Mouse (Mus musculus): ENCODE measurements around the gene Rassf6. TPM values are rescaled to one million over a fixed set of nuclear protein-coding genes. Genes with fewer than 3 reads are reported as not detected.

Rassf6 gene
- polyA plus RNA-seq, 1 experiment from 2014 or later = 18.1 TPM

GRCm38 (mm10) chr5:90608906-90609305 is 31.6 kb downstream of the Rassf6 start:
- 41% methylated on average over 11 of the region's 11 CpGs for WGBS
- Histone ChIP-seq H3K4me3 (ENCODE audit: low read length) (no peak overlapping the region), H3K9me3 (ENCODE audit: low read length) (no peaks in the 10 kb centered on the region), H3K27me3 (ENCODE audit: insufficient read depth, low read length) (no peaks in the 10 kb centered on the region), H3K4me1 (ENCODE audit: insufficient read depth, low read length) (no peaks in the 10 kb centered on the region), H3K9ac (replicated peaks; ENCODE audit: low read length) (no peak overlapping the region), H3K27ac (ENCODE audit: low read length) (no peak overlapping the region), H3K4me2 (replicated peaks; ENCODE audit: low read depth, low read length) (no peak overlapping the region), H3K36me3 (ENCODE audit: insufficient read depth, low read length) (no peaks in the 10 kb centered on the region)
- ATAC-seq (ENCODE audit: low FRiP score, low TSS enrichment) = peak; percentile 59; the same call in 1 of the 2 replicates

- no peak overlapping the region for H3K9ac ChIP-seq (replicated peaks; ENCODE audit: low read length)
- no peaks in the 10 kb centered on the region for H3K27me3 ChIP-seq (ENCODE audit: insufficient read depth, low read length)
- peaks cover 3% of the 10 kb centered on the region; the same call in 1 of the 2 replicates for H3K4me1 ChIP-seq (ENCODE audit: insufficient read depth, low read length)
- ATAC-seq (ENCODE audit: low FRiP score, low TSS enrichment) = peak; percentile 69; the same call in 1 of the 2 replicates
- H3K27ac ChIP-seq (ENCODE audit: low read length) = no peak overlapping the region
- H3K9me3 ChIP-seq (ENCODE audit: low read length) = no peaks in the 10 kb centered on the region
- WGBS = 43% methylated on average over 13 of the region's 13 CpGs
- H3K36me3 ChIP-seq (ENCODE audit: insufficient read depth, low read length) = no peaks in the 10 kb centered on the region
- peak overlapping the region; percentile 10 for H3K4me2 ChIP-seq (replicated peaks; ENCODE audit: low read depth, low read length)
- no peak overlapping the region for H3K4me3 ChIP-seq (ENCODE audit: low read length)
These were observed 37.0 kb downstream of the Rassf6 start for GRCm38 (mm10) chr5:90603407-90603923.

GRCm38 (mm10) chr5:90601469-90601868 is 39.0 kb downstream of the Rassf6 start:
- ATAC-seq (ENCODE audit: low FRiP score, low TSS enrichment) = no peak
- Histone ChIP-seq H3K9ac (replicated peaks; ENCODE audit: low read length) (no peak overlapping the region), H3K27me3 (ENCODE audit: insufficient read depth, low read length) (no peaks in the 10 kb centered on the region), H3K4me2 (replicated peaks; ENCODE audit: low read depth, low read length) (no peak overlapping the region), H3K9me3 (ENCODE audit: low read length) (no peaks in the 10 kb centered on the region), H3K4me3 (ENCODE audit: low read length) (no peak overlapping the region), H3K4me1 (ENCODE audit: insufficient read depth, low read length) (peaks cover 3% of the 10 kb centered on the region; the same call in 1 of the 2 replicates), H3K27ac (ENCODE audit: low read length) (no peak overlapping the region), H3K36me3 (ENCODE audit: insufficient read depth, low read length) (no peaks in the 10 kb centered on the region)
- WGBS = 14% methylated on average over 6 of the region's 6 CpGs

- Histone ChIP-seq H3K9ac (replicated peaks; ENCODE audit: low read length) (no peak overlapping the region), H3K36me3 (ENCODE audit: insufficient read depth, low read length) (no peaks in the 10 kb centered on the region), H3K4me1 (ENCODE audit: insufficient read depth, low read length) (peaks cover 3% of the 10 kb centered on the region; the same call in 1 of the 2 replicates), H3K9me3 (ENCODE audit: low read length) (no peaks in the 10 kb centered on the region), H3K4me3 (ENCODE audit: low read length) (no peak overlapping the region), H3K4me2 (replicated peaks; ENCODE audit: low read depth, low read length) (no peak overlapping the region), H3K27me3 (ENCODE audit: insufficient read depth, low read length) (no peaks in the 10 kb centered on the region), H3K27ac (ENCODE audit: low read length) (no peak overlapping the region)
- ATAC-seq (ENCODE audit: low FRiP score, low TSS enrichment) = no peak
- 77% methylated on average over 6 of the region's 6 CpGs for WGBS
These were observed 44.3 kb downstream of the Rassf6 start for GRCm38 (mm10) chr5:90596155-90596554.

GRCm38 (mm10) chr5:90594945-90595344 is 45.5 kb downstream of the Rassf6 start:
- Histone ChIP-seq H3K4me3 (ENCODE audit: low read length) (no peak overlapping the region), H3K9me3 (ENCODE audit: low read length) (no peaks in the 10 kb centered on the region), H3K36me3 (ENCODE audit: insufficient read depth, low read length) (no peaks in the 10 kb centered on the region), H3K27ac (ENCODE audit: low read length) (no peak overlapping the region), H3K4me1 (ENCODE audit: insufficient read depth, low read length) (peaks cover 3% of the 10 kb centered on the region; the same call in 1 of the 2 replicates), H3K4me2 (replicated peaks; ENCODE audit: low read depth, low read length) (no peak overlapping the region), H3K9ac (replicated peaks; ENCODE audit: low read length) (no peak overlapping the region), H3K27me3 (ENCODE audit: insufficient read depth, low read length) (no peaks in the 10 kb centered on the region)
- ATAC-seq (ENCODE audit: low FRiP score, low TSS enrichment) = no peak
- 76% methylated on average over 13 of the region's 13 CpGs for WGBS

GRCm38 (mm10) chr5:90591936-90592335 is 48.5 kb downstream of the Rassf6 start:
- Histone ChIP-seq H3K36me3 (ENCODE audit: insufficient read depth, low read length) (no peaks in the 10 kb centered on the region), H3K4me3 (ENCODE audit: low read length) (no peak overlapping the region), H3K9ac (replicated peaks; ENCODE audit: low read length) (no peak overlapping the region), H3K27me3 (ENCODE audit: insufficient read depth, low read length) (no peaks in the 10 kb centered on the region), H3K27ac (ENCODE audit: low read length) (no peak overlapping the region), H3K9me3 (ENCODE audit: low read length) (no peaks in the 10 kb centered on the region), H3K4me2 (replicated peaks; ENCODE audit: low read depth, low read length) (no peak overlapping the region), H3K4me1 (ENCODE audit: insufficient read depth, low read length) (no peaks in the 10 kb centered on the region)
- no peak for ATAC-seq (ENCODE audit: low FRiP score, low TSS enrichment)
- 70% methylated on average over 6 of the region's 6 CpGs for WGBS

- Histone ChIP-seq H3K27me3 (ENCODE audit: insufficient read depth, low read length) (no peaks in the 10 kb centered on the region), H3K36me3 (ENCODE audit: insufficient read depth, low read length) (no peaks in the 10 kb centered on the region), H3K27ac (ENCODE audit: low read length) (no peak overlapping the region), H3K4me2 (replicated peaks; ENCODE audit: low read depth, low read length) (no peak overlapping the region), H3K4me3 (ENCODE audit: low read length) (no peak overlapping the region), H3K4me1 (ENCODE audit: insufficient read depth, low read length) (no peaks in the 10 kb centered on the region), H3K9me3 (ENCODE audit: low read length) (no peaks in the 10 kb centered on the region), H3K9ac (replicated peaks; ENCODE audit: low read length) (no peak overlapping the region)
- 83% methylated on average over 10 of the region's 10 CpGs for WGBS
- no peak for ATAC-seq (ENCODE audit: low FRiP score, low TSS enrichment)
These were observed 49.8 kb downstream of the Rassf6 start for GRCm38 (mm10) chr5:90590676-90591075.

- Histone ChIP-seq H3K4me2 (replicated peaks; ENCODE audit: low read depth, low read length) (peak overlapping the region; percentile 77), H3K4me3 (ENCODE audit: low read length) (peak overlapping the region; percentile 51), H3K27ac (ENCODE audit: low read length) (no peak overlapping the region), H3K9ac (replicated peaks; ENCODE audit: low read length) (peak overlapping the region; percentile 64), H3K4me1 (ENCODE audit: insufficient read depth, low read length) (no peaks in the 10 kb centered on the region), H3K9me3 (ENCODE audit: low read length) (no peaks in the 10 kb centered on the region), H3K27me3 (ENCODE audit: insufficient read depth, low read length) (no peaks in the 10 kb centered on the region), H3K36me3 (ENCODE audit: insufficient read depth, low read length) (no peaks in the 10 kb centered on the region)
- peak; percentile 50 for ATAC-seq (ENCODE audit: low FRiP score, low TSS enrichment)
- 26% methylated on average over 25 of the region's 25 CpGs for WGBS
These were observed 51.5 kb downstream of the Rassf6 start for GRCm38 (mm10) chr5:90588708-90589595.

- no peak overlapping the region for H3K27ac ChIP-seq (ENCODE audit: low read length)
- WGBS = 95% methylated on average over 5 of the region's 5 CpGs
- no peak overlapping the region for H3K4me3 ChIP-seq (ENCODE audit: low read length)
- H3K9me3 ChIP-seq (ENCODE audit: low read length) = no peaks in the 10 kb centered on the region
- ATAC-seq (ENCODE audit: low FRiP score, low TSS enrichment) = no peak
- H3K27me3 ChIP-seq (ENCODE audit: insufficient read depth, low read length) = no peaks in the 10 kb centered on the region
- no peak overlapping the region for H3K9ac ChIP-seq (replicated peaks; ENCODE audit: low read length)
- no peaks in the 10 kb centered on the region for H3K4me1 ChIP-seq (ENCODE audit: insufficient read depth, low read length)
- H3K4me2 ChIP-seq (replicated peaks; ENCODE audit: low read depth, low read length) = no peak overlapping the region
- H3K36me3 ChIP-seq (ENCODE audit: insufficient read depth, low read length) = no peaks in the 10 kb centered on the region
These were observed 52.4 kb downstream of the Rassf6 start for GRCm38 (mm10) chr5:90588104-90588503.

GRCm38 (mm10) chr5:90586511-90586910 is 53.9 kb downstream of the Rassf6 start:
- Histone ChIP-seq H3K9me3 (ENCODE audit: low read length) (no peaks in the 10 kb centered on the region), H3K4me3 (ENCODE audit: low read length) (no peak overlapping the region), H3K4me2 (replicated peaks; ENCODE audit: low read depth, low read length) (no peak overlapping the region), H3K4me1 (ENCODE audit: insufficient read depth, low read length) (no peaks in the 10 kb centered on the region), H3K9ac (replicated peaks; ENCODE audit: low read length) (no peak overlapping the region), H3K27me3 (ENCODE audit: insufficient read depth, low read length) (no peaks in the 10 kb centered on the region), H3K27ac (ENCODE audit: low read length) (no peak overlapping the region), H3K36me3 (ENCODE audit: insufficient read depth, low read length) (no peaks in the 10 kb centered on the region)
- 82% methylated on average over 5 of the region's 5 CpGs for WGBS
- no peak for ATAC-seq (ENCODE audit: low FRiP score, low TSS enrichment)
